In the genomic region with DNA sequence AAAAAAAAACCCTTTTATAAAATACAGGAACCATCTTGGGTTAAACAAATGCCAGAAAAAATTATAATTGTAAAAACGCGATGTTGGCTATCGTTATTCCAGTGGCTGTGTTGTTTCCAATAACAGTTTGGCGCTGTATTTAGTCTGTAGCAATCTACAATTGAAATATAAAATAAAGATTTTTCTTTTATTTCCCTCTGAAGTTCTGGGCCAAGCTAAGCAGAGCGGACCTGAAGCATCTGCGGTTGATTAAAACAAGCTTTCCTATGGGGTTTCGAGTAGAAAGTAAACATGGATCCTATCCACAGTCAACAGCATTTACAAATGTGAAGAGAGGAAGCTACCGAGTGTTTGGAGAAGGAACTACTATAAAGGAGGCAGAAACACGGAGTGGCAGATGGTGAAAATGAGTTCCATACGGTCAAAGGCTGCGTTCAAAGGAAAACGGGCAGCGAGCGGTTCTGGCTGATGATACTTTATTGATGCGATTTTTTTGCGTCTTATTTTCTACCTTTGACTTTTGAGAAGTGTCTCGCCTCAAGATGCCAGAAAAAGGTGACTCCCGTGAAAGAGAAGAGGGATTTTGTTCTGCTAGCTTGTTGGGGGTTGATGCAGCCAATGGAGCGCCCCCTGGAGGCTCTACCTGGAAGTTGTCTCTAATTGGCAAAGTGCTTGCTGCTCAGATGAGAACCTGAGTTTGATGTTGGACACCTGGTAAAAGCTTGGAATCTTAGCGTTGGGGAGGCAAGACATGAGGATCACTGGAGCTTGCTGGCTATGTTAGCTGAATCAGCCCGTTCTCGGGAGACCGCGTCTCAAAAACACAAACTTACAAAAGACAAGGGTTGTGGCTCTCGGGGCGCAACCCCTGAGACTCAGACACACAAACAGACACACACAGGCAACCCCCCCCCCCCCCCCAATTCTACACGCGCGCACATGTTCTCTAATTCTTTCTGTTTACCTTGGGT, we compare ENCODE assay signal across 8 mouse cellular contexts.
DNase-seq lines count a peak whose midpoint lies in the region; ATAC-seq and TF ChIP-seq lines count a peak whose summit lies in the region.

No protein-coding gene starts in this region.

- ATAC-seq in hindbrain, embryonic 11.5 days (ENCODE audit: low FRiP score), result no peak
- no peak for ATAC-seq in hindbrain, embryonic 13.5 days (ENCODE audit: low FRiP score)
- ATAC-seq in heart, postnatal 0 days (ENCODE audit: insufficient read depth, low read depth), result no peak
- no peak for ATAC-seq in limb, embryonic 11.5 days (ENCODE audit: insufficient number of reproducible peaks, low FRiP score, low TSS enrichment, low read depth)

- peak; percentile 60 for DNase-seq in hindbrain, embryonic 11.5 days (ENCODE audit: low spot score)
- peak; percentile 91 for DNase-seq in ES-CJ7 (ENCODE audit: low read depth, low spot score)
- DNase-seq in cerebellum, postnatal 10 days, result peak; percentile 48 to 59
- DNase-seq in heart, postnatal 0 days (ENCODE audit: low spot score), result no peak
- peak; percentile 87 for DNase-seq in limb, embryonic 11.5 days (ENCODE audit: low spot score)
- peak; percentile 4 for DNase-seq in skeletal muscle tissue, adult 2 months (ENCODE audit: low read depth, low spot score)
- DNase-seq in spleen, postnatal 4 days (ENCODE audit: low spot score in 2 of 2), result no peak

- no peaks in the 10 kb centered on the region for H3K27me3 ChIP-seq in hindbrain, embryonic 11.5 days (ENCODE audit: control insufficient read depth, insufficient read depth, low read length)
- no peaks in the 10 kb centered on the region for H3K27me3 ChIP-seq in hindbrain, embryonic 13.5 days
- H3K27me3 ChIP-seq in heart, postnatal 0 days (ENCODE audit: control insufficient read depth, insufficient read depth, low read length), result no peaks in the 10 kb centered on the region
- H3K27me3 ChIP-seq in limb, embryonic 11.5 days (ENCODE audit: control insufficient read depth, insufficient read depth, low read length), result no peaks in the 10 kb centered on the region

- no peaks in the 10 kb centered on the region for H3K9me3 ChIP-seq in hindbrain, embryonic 11.5 days (ENCODE audit: control insufficient read depth, low read length)
- no peaks in the 10 kb centered on the region for H3K9me3 ChIP-seq in hindbrain, embryonic 13.5 days
- H3K9me3 ChIP-seq in heart, postnatal 0 days (replicated peaks; ENCODE audit: control insufficient read depth, low read length), result no peaks in the 10 kb centered on the region
- H3K9me3 ChIP-seq in limb, embryonic 11.5 days (ENCODE audit: control insufficient read depth, low read length), result no peaks in the 10 kb centered on the region

- H3K9ac ChIP-seq in hindbrain, embryonic 11.5 days (ENCODE audit: low read depth, low read length), result no peak overlapping the region
- H3K9ac ChIP-seq in hindbrain, embryonic 13.5 days, result no peak overlapping the region
- no peak overlapping the region for H3K9ac ChIP-seq in heart, postnatal 0 days (replicated peaks; ENCODE audit: low read depth, low read length)
- no peak overlapping the region; the same call in 1 of the 2 replicates for H3K9ac ChIP-seq in limb, embryonic 11.5 days (ENCODE audit: low read length)

- no peaks in the 10 kb centered on the region for H3K4me1 ChIP-seq in hindbrain, embryonic 11.5 days (replicated peaks; ENCODE audit: control insufficient read depth, insufficient read depth, low read length)
- H3K4me1 ChIP-seq in hindbrain, embryonic 13.5 days (replicated peaks), result no peaks in the 10 kb centered on the region
- no peaks in the 10 kb centered on the region for H3K4me1 ChIP-seq in heart, postnatal 0 days (ENCODE audit: control insufficient read depth, insufficient read depth)
- H3K4me1 ChIP-seq in limb, embryonic 11.5 days (ENCODE audit: control insufficient read depth, insufficient read depth, low read length), result no peaks in the 10 kb centered on the region

- H3K4me2 ChIP-seq in hindbrain, embryonic 11.5 days (replicated peaks; ENCODE audit: low read depth, low read length), result no peak overlapping the region
- H3K4me2 ChIP-seq in hindbrain, embryonic 13.5 days, result no peak overlapping the region
- H3K4me2 ChIP-seq in heart, postnatal 0 days (ENCODE audit: low read depth, low read length), result no peak overlapping the region
- H3K4me2 ChIP-seq in limb, embryonic 11.5 days (ENCODE audit: low read depth, severe bottlenecking), result peak overlapping the region; percentile 36; the same call in 1 of the 2 replicates

- no peak for TF ChIP-seq EP300 in heart, postnatal 0 days (IDR thresholded peaks at IDR 0.05; ENCODE audit: low read depth)

- TF ChIP-seq CTCF in heart, postnatal 0 days (IDR thresholded peaks at IDR 0.05; ENCODE audit: low read depth), result peak; percentile 27; the same call in 1 of the 2 replicates

- no peak overlapping the region for H3K27ac ChIP-seq in hindbrain, embryonic 11.5 days (ENCODE audit: low read depth, low read length)
- H3K27ac ChIP-seq in hindbrain, embryonic 13.5 days, result no peak overlapping the region
- no peak overlapping the region for H3K27ac ChIP-seq in heart, postnatal 0 days (ENCODE audit: low read depth)
- no peak overlapping the region; the same call in 1 of the 2 replicates for H3K27ac ChIP-seq in limb, embryonic 11.5 days (replicated peaks; ENCODE audit: low read depth, low read length)

- 59% methylated on average over 29 of the region's 29 CpGs for WGBS in hindbrain, embryonic 11.5 days
- 64% methylated on average over 29 of the region's 29 CpGs for WGBS in hindbrain, embryonic 13.5 days
- 61% methylated on average over 26 of the region's 29 CpGs for WGBS in heart, postnatal 0 days
- 38% methylated on average over 29 of the region's 29 CpGs for WGBS in limb, embryonic 11.5 days

- H3K36me3 ChIP-seq in hindbrain, embryonic 11.5 days (ENCODE audit: control insufficient read depth, insufficient read depth, low read length), result no peaks in the 10 kb centered on the region
- H3K36me3 ChIP-seq in hindbrain, embryonic 13.5 days, result no peaks in the 10 kb centered on the region
- H3K36me3 ChIP-seq in heart, postnatal 0 days (replicated peaks; ENCODE audit: control insufficient read depth, insufficient read depth, low read length), result no peaks in the 10 kb centered on the region
- H3K36me3 ChIP-seq in limb, embryonic 11.5 days (ENCODE audit: control insufficient read depth, insufficient read depth, low read length), result no peaks in the 10 kb centered on the region

- no peak overlapping the region for H3K4me3 ChIP-seq in hindbrain, embryonic 11.5 days (ENCODE audit: low read depth, low read length)
- H3K4me3 ChIP-seq in hindbrain, embryonic 13.5 days, result no peak overlapping the region
- no peak overlapping the region for H3K4me3 ChIP-seq in heart, postnatal 0 days (ENCODE audit: low read depth, low read length)
- 0 out of 2 replicates have a peak overlapping the region, but pooled peaks have one; percentile 3 for H3K4me3 ChIP-seq in limb, embryonic 11.5 days (ENCODE audit: low read depth, low read length)

Comparison
In these comparisons a context has a peak if more than half of its experiments do, and no peak if none do; other contexts are left out.
1. DNase-seq: peak in hindbrain, embryonic 11.5 days (single experiment), ES-CJ7 (single experiment), cerebellum, postnatal 10 days (2 of 2), limb, embryonic 11.5 days (single experiment) and skeletal muscle tissue, adult 2 months (single experiment); none in heart, postnatal 0 days (single experiment) and spleen, postnatal 4 days (0 of 2).